Mouse (Mus musculus) mesoderm, embryonic 11.5 days (tissue): Measurements from ENCODE around the gene Asphd1.
"Not testable (repeated sequence)": the region's sequence is repeated elsewhere in the genome, so short reads cannot be mapped to it uniquely, and the experiment has no call there.

Experiments
- DNase-seq: peaks from one replicate; pipeline ENCODE4 v3.0.0-alpha.2; 2012; ENCODE audit warnings: low read depth, low spot score

Gene Asphd1

GRCm38 (mm10) chr7:126950647-126951615 is 1.5 kb upstream of the Asphd1 start:
- no peak for DNase-seq

GRCm38 (mm10) chr7:126949793-126950646 is 638 bp upstream of the Asphd1 start, which contains the start of gene Sez6l2:
Gene Sez6l2 (plus strand): TSS chr7:126950563.
- peak; percentile 93 for DNase-seq

GRCm38 (mm10) chr7:126948626-126949025 is 756 bp downstream of the Asphd1 start:
- DNase-seq, result no peak

GRCm38 (mm10) chr7:126946530-126946929 is 2.9 kb downstream of the Asphd1 start:
- peak; percentile 30 for DNase-seq

- no peak for DNase-seq
Measured at GRCm38 (mm10) chr7:126941801-126942200, 7.6 kb downstream of the Asphd1 start.

GRCm38 (mm10) chr7:126941171-126941570 is 8.2 kb downstream of the Asphd1 start:
- DNase-seq, result no peak

- no peak for DNase-seq
Measured at GRCm38 (mm10) chr7:126932652-126933051, 16.7 kb downstream of the Asphd1 start.

- DNase-seq, result no peak
Measured at GRCm38 (mm10) chr7:126929046-126929445, 20.3 kb downstream of the Asphd1 start.

- DNase-seq, result peak; percentile 94
Measured at GRCm38 (mm10) chr7:126928384-126929037, 20.9 kb downstream of the Asphd1 start, which contains the start of gene Kctd13. Gene Kctd13 (plus strand): TSS chr7:126928879.

- no peak for DNase-seq
Measured at GRCm38 (mm10) chr7:126926299-126926698, 23.1 kb downstream of the Asphd1 start.

GRCm38 (mm10) chr7:126923999-126924398 is 25.4 kb downstream of the Asphd1 start:
- peak; percentile 39 for DNase-seq

- DNase-seq, result peak; percentile 65
Measured at GRCm38 (mm10) chr7:126922624-126923060, 26.7 kb downstream of the Asphd1 start, which contains the start of gene Tmem219. Gene Tmem219 (minus strand): TSS chr7:126922917.

- no peak for DNase-seq
Measured at GRCm38 (mm10) chr7:126921563-126921962, 27.8 kb downstream of the Asphd1 start.

- no peak for DNase-seq
Measured at GRCm38 (mm10) chr7:126919973-126920372, 29.4 kb downstream of the Asphd1 start.

- DNase-seq, result not testable (repeated sequence)
Measured at GRCm38 (mm10) chr7:126918356-126918755, 31.0 kb downstream of the Asphd1 start.

- DNase-seq, result no peak
Measured at GRCm38 (mm10) chr7:126914844-126915243, 34.5 kb downstream of the Asphd1 start.

- no peak for DNase-seq
Measured at GRCm38 (mm10) chr7:126905590-126905989, 43.8 kb downstream of the Asphd1 start.

GRCm38 (mm10) chr7:126899781-126900180 is 49.6 kb downstream of the Asphd1 start:
- not testable (repeated sequence) for DNase-seq

- DNase-seq, result peak; percentile 95
Measured at GRCm38 (mm10) chr7:126898102-126898990, 51.0 kb downstream of the Asphd1 start.

GRCm38 (mm10) chr7:126897390-126898101 is 51.8 kb downstream of the Asphd1 start:
- no peak for DNase-seq
